Mouse (Mus musculus) cerebellum, adult 9-11 months (tissue): ENCODE data around the gene Sox15.

ENCODE experiments used
- DNase-seq: peaks from one replicate; pipeline ENCODE4 v3.0.0; 2022

Gene Sox15

GRCm38 (mm10) chr11:69703814-69704612, 48.9 kb downstream of the Sox15 start:
- no peak for DNase-seq

GRCm38 (mm10) chr11:69704613-69705010, 49.5 kb downstream of the Sox15 start:
- DNase-seq, result no peak
